Mouse (Mus musculus): ENCODE measurements around the gene Ube2m.

- TF ChIP-seq CTCF (IDR thresholded peaks at IDR 0.05; ENCODE audit: control insufficient read depth, insufficient read depth, insufficient replicate concordance, low read depth, low read length): no peak
- no peak for TF ChIP-seq POLR2A (IDR thresholded peaks at IDR 0.05; ENCODE audit: control insufficient read depth, low read depth, low read length)
Observed at GRCm38 (mm10) chr7:12987409-12988189, 50.5 kb downstream of the Ube2m start.
